Mouse (Mus musculus): ENCODE results near the gene Kcnt2.

The Kcnt2 gene

DNA sequence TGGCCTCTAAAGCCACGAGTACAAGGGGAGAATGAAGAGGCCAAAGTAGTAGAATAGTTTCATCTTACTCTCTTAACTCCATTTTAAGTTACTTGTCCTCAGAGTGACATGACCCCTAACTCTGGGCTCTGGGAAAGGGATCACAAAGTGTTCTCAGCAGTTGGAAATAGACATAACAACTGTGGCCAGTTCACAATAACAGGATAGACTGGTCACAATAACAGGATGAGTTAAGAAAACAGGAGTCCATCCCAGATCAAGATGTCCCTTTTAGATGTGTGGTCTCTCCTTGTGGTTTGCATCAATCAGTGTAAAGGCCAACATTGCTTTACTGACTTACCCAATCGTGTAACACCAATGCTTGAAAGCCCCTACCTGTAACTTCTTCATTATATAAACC lies 132.8 kb downstream of the Kcnt2 start:
- DNase-seq (ENCODE audit: low read depth), result no peak

GRCm38 (mm10) chr1:140379526-140379925 lies 133.6 kb downstream of the Kcnt2 start:
- no peak for DNase-seq (ENCODE audit: low read depth)

DNA sequence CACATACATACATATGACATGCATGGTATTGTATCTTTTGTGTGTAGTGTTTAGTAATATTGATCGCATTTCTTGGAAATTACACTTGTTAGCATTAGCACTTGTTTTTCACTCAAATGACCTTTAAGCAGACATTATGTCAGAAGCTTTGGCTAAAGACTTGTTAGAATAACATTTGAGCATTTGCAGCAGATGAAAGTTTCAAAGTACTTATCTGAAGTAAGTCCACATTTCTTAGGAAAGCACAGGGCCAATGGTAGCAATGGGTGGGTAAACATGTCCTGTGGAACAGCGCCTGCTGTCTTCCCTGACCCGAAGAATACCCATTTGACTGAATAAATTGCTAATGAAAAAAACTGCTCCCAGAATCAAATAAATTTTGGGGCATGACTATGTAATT lies 135.1 kb downstream of the Kcnt2 start:
- DNase-seq (ENCODE audit: low read depth), result no peak

DNA sequence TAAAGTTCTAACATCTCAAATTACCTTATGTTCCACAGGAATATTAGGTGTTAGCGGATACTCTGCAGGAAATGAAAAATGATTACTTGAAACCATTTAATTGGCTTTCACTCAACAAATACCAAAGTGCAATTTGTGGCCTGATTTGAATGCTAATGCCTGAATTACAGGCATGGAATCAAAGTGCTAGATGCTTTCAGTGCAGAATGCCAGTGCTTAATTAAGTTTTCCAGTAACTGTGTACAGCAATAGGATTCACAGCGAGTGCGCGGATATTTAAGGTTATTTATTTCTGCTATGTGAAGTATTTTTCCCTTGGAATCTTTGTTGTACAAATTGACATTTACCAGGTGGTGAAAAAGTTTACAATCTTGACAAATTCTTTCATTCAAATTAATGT lies 144.3 kb downstream of the Kcnt2 start:
- no peak for DNase-seq (ENCODE audit: low read depth)

DNA sequence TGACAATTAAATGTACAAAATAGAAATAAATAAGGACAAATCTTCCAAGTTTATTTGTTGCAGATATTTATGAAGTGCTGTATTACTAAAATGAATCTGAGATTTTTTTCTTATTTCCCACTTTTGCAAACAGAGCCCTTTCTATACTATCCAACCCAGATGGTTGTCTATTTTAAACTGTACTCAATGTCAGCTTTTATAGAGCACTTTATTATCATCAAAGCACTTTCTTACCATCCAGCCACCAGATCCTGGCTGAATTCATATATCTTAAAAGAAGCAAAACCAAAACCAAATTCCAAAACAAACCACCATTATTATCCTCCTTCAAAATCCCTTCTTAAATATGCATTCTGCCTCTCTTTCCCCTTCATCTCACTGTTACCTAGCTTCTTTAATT lies 151.8 kb downstream of the Kcnt2 start:
- no peak for DNase-seq (ENCODE audit: low read depth)

DNA sequence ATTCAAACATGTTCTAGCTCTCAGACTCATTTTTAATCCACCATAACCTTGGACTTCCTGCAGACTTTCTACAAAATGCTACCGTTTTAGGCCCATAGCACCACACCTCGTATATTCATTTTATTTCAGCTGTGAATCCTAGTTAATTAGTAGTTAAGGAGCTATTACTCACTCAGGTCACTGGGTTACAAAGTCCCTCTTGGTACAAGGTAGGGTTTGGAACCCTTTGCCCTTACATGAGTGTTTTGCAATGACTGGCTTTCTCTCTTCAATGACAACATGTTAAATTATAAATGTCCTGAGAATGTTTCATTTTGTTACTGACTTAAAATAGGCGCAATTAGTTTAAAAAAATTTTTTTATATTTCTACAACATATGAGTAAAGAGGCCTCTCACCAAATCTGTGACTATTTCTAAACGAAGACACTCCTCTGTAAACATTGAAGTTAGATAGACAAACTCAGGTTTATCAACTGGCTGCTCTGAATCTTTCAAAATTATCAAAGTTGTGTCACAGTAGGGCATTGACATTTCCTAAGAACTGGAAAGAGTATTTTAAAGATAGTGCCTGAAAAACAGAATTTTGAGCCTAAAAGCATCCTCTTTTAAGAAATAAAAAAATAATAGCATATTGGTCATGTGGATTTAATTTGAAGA lies 160.8 kb downstream of the Kcnt2 start:
- DNase-seq (ENCODE audit: low read depth), result no peak

DNA sequence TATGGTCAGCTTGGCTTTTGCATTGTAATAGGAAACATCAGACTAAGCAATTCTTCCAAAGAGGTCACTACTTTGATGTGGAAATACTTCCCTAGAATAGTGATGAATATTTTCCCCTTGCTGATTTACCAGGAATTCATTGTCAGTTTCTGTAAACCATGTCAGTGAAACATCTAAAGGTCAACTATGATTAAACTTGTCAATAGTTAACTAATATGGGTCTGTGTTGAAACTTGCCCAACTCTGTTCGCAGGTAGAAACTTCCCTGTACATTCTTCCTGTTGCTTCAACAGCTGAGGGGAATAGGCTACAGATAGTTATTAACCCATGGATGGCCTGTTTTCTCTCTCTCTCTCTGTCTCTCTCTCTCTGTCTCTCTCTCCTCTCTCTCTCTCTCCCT lies 169.8 kb downstream of the Kcnt2 start:
- DNase-seq (ENCODE audit: low read depth), result no peak

GRCm38 (mm10) chr1:140422954-140423353 lies 177.0 kb downstream of the Kcnt2 start:
- no peak for DNase-seq (ENCODE audit: low read depth)

DNA sequence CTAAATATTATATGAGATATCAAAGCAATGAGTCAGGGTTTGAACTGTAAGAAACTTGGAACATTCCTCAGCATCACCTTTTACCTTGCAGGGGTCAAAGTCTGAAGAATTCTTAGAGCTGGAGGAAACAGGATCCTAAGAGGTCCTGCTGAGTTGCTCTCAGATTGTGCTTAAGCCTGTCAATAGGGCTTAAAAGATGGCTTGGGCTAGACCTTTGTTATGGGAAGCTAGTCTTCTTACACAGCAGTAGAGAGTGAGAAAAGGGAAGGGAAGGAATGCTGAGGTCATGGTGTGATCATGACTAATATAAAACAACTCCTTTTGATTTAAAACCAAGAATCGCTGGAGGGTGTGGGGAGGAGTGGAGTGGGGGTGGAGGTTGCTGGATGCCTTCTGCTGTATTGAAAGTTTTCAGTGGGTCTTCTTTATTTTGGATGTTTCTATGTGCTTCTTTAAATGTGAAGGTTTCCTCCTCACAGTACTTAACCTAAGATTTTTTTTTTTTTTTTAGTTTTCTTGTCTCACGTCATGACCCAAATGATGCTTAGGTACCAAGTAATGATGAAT lies 183.4 kb downstream of the Kcnt2 start:
- DNase-seq (ENCODE audit: low read depth), result no peak

DNA sequence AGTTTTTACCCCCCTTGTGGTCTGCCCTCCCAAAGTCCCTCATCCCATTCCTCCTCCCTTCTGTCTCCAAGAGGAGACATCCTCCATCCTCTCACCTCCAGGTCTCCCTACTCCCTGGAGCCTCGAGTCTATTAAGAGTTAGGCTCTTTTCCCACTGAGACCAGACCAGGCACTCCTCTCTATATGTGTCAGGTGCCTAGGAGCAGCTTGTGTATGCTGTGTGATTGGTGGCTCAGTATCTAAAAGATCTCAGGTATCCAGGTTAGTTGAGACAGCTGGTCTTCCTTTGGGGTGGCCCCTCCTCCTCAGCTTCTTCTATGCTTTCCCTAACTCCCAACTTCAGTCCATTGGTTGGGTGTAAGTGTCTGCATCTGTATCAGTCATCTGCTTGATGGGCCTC lies 186.1 kb downstream of the Kcnt2 start:
- DNase-seq (ENCODE audit: low read depth), result no peak

- no peak for DNase-seq (ENCODE audit: low read depth)
These were observed 188.8 kb downstream of the Kcnt2 start for GRCm38 (mm10) chr1:140434791-140435190.

- DNase-seq (ENCODE audit: low read depth), result no peak
These were observed 192.2 kb downstream of the Kcnt2 start for GRCm38 (mm10) chr1:140438176-140438575.

- DNase-seq (ENCODE audit: low read depth), result no peak
These were observed 197.9 kb downstream of the Kcnt2 start for GRCm38 (mm10) chr1:140443904-140444303.

- no peak for DNase-seq (ENCODE audit: low read depth)
These were observed 198.4 kb downstream of the Kcnt2 start for GRCm38 (mm10) chr1:140444394-140444793.

GRCm38 (mm10) chr1:140451461-140451860 lies 205.5 kb downstream of the Kcnt2 start:
- no peak for DNase-seq (ENCODE audit: low read depth)

GRCm38 (mm10) chr1:140451924-140452323 lies 206.0 kb downstream of the Kcnt2 start:
- no peak for DNase-seq (ENCODE audit: low read depth)

- no peak for DNase-seq (ENCODE audit: low read depth)
These were observed 209.9 kb downstream of the Kcnt2 start for GRCm38 (mm10) chr1:140455903-140456302.

DNA sequence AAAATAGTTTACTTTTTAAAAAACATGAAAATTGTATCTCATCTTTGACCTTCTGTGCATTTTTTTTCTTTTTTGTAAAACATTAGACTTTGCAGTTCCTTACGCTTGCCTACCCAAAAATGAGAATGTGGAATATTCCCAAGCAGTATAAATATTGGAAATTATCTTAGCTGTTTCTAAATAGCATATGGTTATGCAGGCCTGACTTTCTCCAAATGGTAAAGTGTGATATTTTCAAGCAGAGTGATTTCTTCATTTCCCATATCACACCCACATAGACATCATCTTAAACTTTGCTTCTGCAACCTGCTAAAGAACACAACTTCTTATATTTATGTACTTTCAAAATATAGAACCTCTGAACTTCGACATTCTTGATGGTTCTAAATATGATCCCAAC lies 210.9 kb downstream of the Kcnt2 start:
- DNase-seq (ENCODE audit: low read depth), result no peak

- no peak for DNase-seq (ENCODE audit: low read depth)
These were observed 222.4 kb downstream of the Kcnt2 start for GRCm38 (mm10) chr1:140468315-140468714.

DNA sequence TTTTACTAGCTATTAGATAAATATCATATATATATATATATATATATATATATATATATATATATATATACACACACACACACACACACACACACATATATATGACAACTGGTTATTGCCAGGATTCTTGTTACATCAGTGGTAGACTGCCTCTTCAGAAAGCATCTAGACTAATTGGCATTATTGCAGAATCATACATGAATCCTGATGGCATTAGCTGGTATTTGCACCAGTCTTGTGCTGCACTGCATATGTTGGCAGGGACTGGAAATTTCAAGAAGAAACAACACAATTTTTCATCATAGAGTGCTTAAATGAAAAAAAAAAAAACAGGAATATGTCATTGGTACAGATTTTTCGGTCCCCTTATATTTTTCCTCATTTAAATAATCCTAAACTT lies 223.6 kb downstream of the Kcnt2 start:
- DNase-seq (ENCODE audit: low read depth), result no peak

DNA sequence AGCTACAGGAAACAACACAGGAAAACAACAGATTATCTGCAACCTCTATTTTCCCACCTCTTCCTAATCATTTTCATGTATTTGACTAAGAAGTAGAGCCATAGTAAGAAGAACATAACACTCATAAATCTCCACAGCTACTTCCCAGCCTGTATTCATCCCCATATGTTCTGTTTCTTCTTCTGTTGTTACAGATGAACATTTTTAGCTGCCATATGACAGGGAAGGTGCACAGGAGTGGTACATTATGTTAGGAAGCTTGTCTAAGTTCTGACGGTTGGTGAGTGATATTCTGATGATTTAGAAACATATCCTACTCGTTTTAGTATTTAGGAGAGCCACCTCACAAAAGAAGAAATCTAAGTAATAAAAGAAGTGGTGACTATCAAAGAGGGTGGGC lies 231.0 kb downstream of the Kcnt2 start:
- DNase-seq (ENCODE audit: low read depth), result no peak

GRCm38 (mm10) chr1:140484016-140484415 lies 238.1 kb downstream of the Kcnt2 start:
- no peak for DNase-seq (ENCODE audit: low read depth)

DNA sequence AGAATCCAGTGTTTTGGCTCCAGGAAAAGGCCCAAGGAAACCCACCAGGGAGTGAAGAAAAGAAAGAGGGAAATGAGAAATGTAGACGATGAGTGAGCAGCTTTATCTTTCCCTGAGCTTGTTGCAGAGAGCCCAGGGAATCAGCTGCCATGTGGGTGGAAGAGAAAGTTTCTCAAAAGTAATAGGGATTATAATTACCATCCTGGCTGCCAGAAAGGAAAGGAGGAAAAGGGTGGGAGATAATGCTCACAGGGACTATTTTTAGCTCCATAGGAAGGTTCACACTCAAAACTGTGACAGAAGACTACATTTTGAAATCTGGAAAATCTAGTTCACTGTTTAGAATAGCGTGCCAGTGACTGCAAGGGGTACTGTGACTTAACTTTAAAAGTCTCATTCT lies 243.9 kb downstream of the Kcnt2 start:
- DNase-seq (ENCODE audit: low read depth), result no peak

- DNase-seq (ENCODE audit: low read depth), result no peak
These were observed 245.4 kb downstream of the Kcnt2 start for GRCm38 (mm10) chr1:140491406-140491805.

Data from c-Kit-positive CD71-positive TER-119-negative erythroid progenitor cells, embryonic 14.5 days (primary cell).